Mouse (Mus musculus): ENCODE data around the gene Hoxd3. TPM values are rescaled to one million over a fixed set of nuclear protein-coding genes. Genes with fewer than 3 reads are reported as not detected.
A peak's percentile ranks its signal among the peaks of the same experiment; 100 is the strongest.

Gene Hoxd3
- polyA plus RNA-seq, 1 experiment from 2014 or later: 1.3 TPM

GRCm38 (mm10) chr2:74750731-74751250 lies 39.1 kb downstream of the Hoxd3 start:
- H3K4me3 ChIP-seq (ENCODE audit: low read depth, low read length): no peak overlapping the region
- 41% methylated on average over 5 of the region's 5 CpGs for WGBS
- no peaks in the 10 kb centered on the region for H3K9me3 ChIP-seq (ENCODE audit: control insufficient read depth, low read length)
- DNase-seq (ENCODE audit: low spot score) (no peak), ATAC-seq (ENCODE audit: low FRiP score, low TSS enrichment) (no peak)
- H3K4me1 ChIP-seq (replicated peaks; ENCODE audit: control insufficient read depth, insufficient read depth): no peaks in the 10 kb centered on the region; the same call in 1 of the 2 replicates
- H3K36me3 ChIP-seq (ENCODE audit: control insufficient read depth, insufficient read depth, low read length): no peaks in the 10 kb centered on the region
- H3K4me2 ChIP-seq (replicated peaks; ENCODE audit: low read depth): no peak overlapping the region
- peaks cover 48% of the 10 kb centered on the region for H3K27me3 ChIP-seq (ENCODE audit: control insufficient read depth, insufficient read depth, low read length)
- H3K27ac ChIP-seq (replicated peaks): no peak overlapping the region
- TF ChIP-seq EP300 (optimal IDR thresholded peaks at IDR 0.05) (no peak), CTCF (IDR thresholded peaks at IDR 0.05; ENCODE audit: low read depth) (no peak)
- no peak overlapping the region for H3K9ac ChIP-seq (ENCODE audit: low read length)

- Histone ChIP-seq H3K27me3 (ENCODE audit: control insufficient read depth, insufficient read depth, low read length) (peaks cover 42% of the 10 kb centered on the region), H3K4me1 (replicated peaks; ENCODE audit: control insufficient read depth, insufficient read depth) (no peaks in the 10 kb centered on the region; the same call in 1 of the 2 replicates), H3K4me2 (replicated peaks; ENCODE audit: low read depth) (no peak overlapping the region), H3K9me3 (ENCODE audit: control insufficient read depth, low read length) (no peaks in the 10 kb centered on the region), H3K27ac (replicated peaks) (no peak overlapping the region), H3K9ac (ENCODE audit: low read length) (no peak overlapping the region), H3K36me3 (ENCODE audit: control insufficient read depth, insufficient read depth, low read length) (no peaks in the 10 kb centered on the region), H3K4me3 (ENCODE audit: low read depth, low read length) (no peak overlapping the region)
- no peak for TF ChIP-seq CTCF (IDR thresholded peaks at IDR 0.05; ENCODE audit: low read depth)
- TF ChIP-seq EP300 (optimal IDR thresholded peaks at IDR 0.05): no peak
- DNase-seq (ENCODE audit: low spot score) (no peak), ATAC-seq (ENCODE audit: low FRiP score, low TSS enrichment) (no peak)
- 90% methylated on average over 1 of the region's 1 CpGs for WGBS
Measured at GRCm38 (mm10) chr2:74751861-74752260, 40.1 kb downstream of the Hoxd3 start.

- Histone ChIP-seq H3K4me1 (replicated peaks; ENCODE audit: control insufficient read depth, insufficient read depth) (no peaks in the 10 kb centered on the region; the same call in 1 of the 2 replicates), H3K36me3 (ENCODE audit: control insufficient read depth, insufficient read depth, low read length) (no peaks in the 10 kb centered on the region), H3K4me3 (ENCODE audit: low read depth, low read length) (peak overlapping the region; percentile 29), H3K27me3 (ENCODE audit: control insufficient read depth, insufficient read depth, low read length) (peaks cover 37% of the 10 kb centered on the region), H3K9me3 (ENCODE audit: control insufficient read depth, low read length) (no peaks in the 10 kb centered on the region), H3K9ac (ENCODE audit: low read length) (no peak overlapping the region), H3K4me2 (replicated peaks; ENCODE audit: low read depth) (peak overlapping the region; percentile 46), H3K27ac (replicated peaks) (no peak overlapping the region)
- DNase-seq (ENCODE audit: low spot score) (no peak), ATAC-seq (ENCODE audit: low FRiP score, low TSS enrichment) (no peak)
- no peak for TF ChIP-seq EP300 (optimal IDR thresholded peaks at IDR 0.05)
- TF ChIP-seq CTCF (IDR thresholded peaks at IDR 0.05; ENCODE audit: low read depth): no peak
- 5% methylated on average over 45 of the region's 45 CpGs for WGBS
Measured at GRCm38 (mm10) chr2:74752431-74753174, 40.9 kb downstream of the Hoxd3 start.

- no peak overlapping the region for H3K9ac ChIP-seq (ENCODE audit: low read length)
- peaks cover 36% of the 10 kb centered on the region for H3K27me3 ChIP-seq (ENCODE audit: control insufficient read depth, insufficient read depth, low read length)
- H3K27ac ChIP-seq (replicated peaks): no peak overlapping the region
- H3K36me3 ChIP-seq (ENCODE audit: control insufficient read depth, insufficient read depth, low read length): no peaks in the 10 kb centered on the region
- ATAC-seq (ENCODE audit: low FRiP score, low TSS enrichment) (peak; percentile 40; the same call in 1 of the 2 replicates), DNase-seq (ENCODE audit: low spot score) (no peak)
- H3K9me3 ChIP-seq (ENCODE audit: control insufficient read depth, low read length): no peaks in the 10 kb centered on the region
- H3K4me1 ChIP-seq (replicated peaks; ENCODE audit: control insufficient read depth, insufficient read depth): no peaks in the 10 kb centered on the region; the same call in 1 of the 2 replicates
- WGBS: 4% methylated on average over 15 of the region's 25 CpGs
- peak overlapping the region; percentile 29 for H3K4me3 ChIP-seq (ENCODE audit: low read depth, low read length)
- H3K4me2 ChIP-seq (replicated peaks; ENCODE audit: low read depth): peak overlapping the region; percentile 46
- TF ChIP-seq EP300 (optimal IDR thresholded peaks at IDR 0.05) (no peak), CTCF (IDR thresholded peaks at IDR 0.05; ENCODE audit: low read depth) (no peak)
Measured at GRCm38 (mm10) chr2:74753175-74753523, 41.4 kb downstream of the Hoxd3 start.

GRCm38 (mm10) chr2:74753711-74754110 lies 42.0 kb downstream of the Hoxd3 start:
- no peak for DNase-seq (ENCODE audit: low spot score)
- H3K9ac ChIP-seq (ENCODE audit: low read length): no peak overlapping the region
- no peaks in the 10 kb centered on the region; the same call in 1 of the 2 replicates for H3K4me1 ChIP-seq (replicated peaks; ENCODE audit: control insufficient read depth, insufficient read depth)
- no peak for ATAC-seq (ENCODE audit: low FRiP score, low TSS enrichment)
- H3K4me3 ChIP-seq (ENCODE audit: low read depth, low read length): no peak overlapping the region
- TF ChIP-seq EP300 (optimal IDR thresholded peaks at IDR 0.05): no peak
- no peak for TF ChIP-seq CTCF (IDR thresholded peaks at IDR 0.05; ENCODE audit: low read depth)
- H3K27me3 ChIP-seq (ENCODE audit: control insufficient read depth, insufficient read depth, low read length): peaks cover 31% of the 10 kb centered on the region
- H3K36me3 ChIP-seq (ENCODE audit: control insufficient read depth, insufficient read depth, low read length): no peaks in the 10 kb centered on the region
- WGBS: 36% methylated on average over 5 of the region's 5 CpGs
- H3K9me3 ChIP-seq (ENCODE audit: control insufficient read depth, low read length): no peaks in the 10 kb centered on the region
- no peak overlapping the region for H3K4me2 ChIP-seq (replicated peaks; ENCODE audit: low read depth)
- no peak overlapping the region for H3K27ac ChIP-seq (replicated peaks)

GRCm38 (mm10) chr2:74760146-74760545 lies 48.4 kb downstream of the Hoxd3 start:
- 0% methylated on average over 1 of the region's 1 CpGs for WGBS
- Histone ChIP-seq H3K27me3 (ENCODE audit: control insufficient read depth, insufficient read depth, low read length) (peaks cover 20% of the 10 kb centered on the region), H3K4me3 (ENCODE audit: low read depth, low read length) (no peak overlapping the region), H3K27ac (replicated peaks) (no peak overlapping the region), H3K4me2 (replicated peaks; ENCODE audit: low read depth) (no peak overlapping the region), H3K4me1 (replicated peaks; ENCODE audit: control insufficient read depth, insufficient read depth) (no peaks in the 10 kb centered on the region), H3K9me3 (ENCODE audit: control insufficient read depth, low read length) (no peaks in the 10 kb centered on the region), H3K36me3 (ENCODE audit: control insufficient read depth, insufficient read depth, low read length) (no peaks in the 10 kb centered on the region), H3K9ac (ENCODE audit: low read length) (no peak overlapping the region)
- ATAC-seq (ENCODE audit: low FRiP score, low TSS enrichment) (no peak), DNase-seq (ENCODE audit: low spot score) (no peak)
- no peak for TF ChIP-seq EP300 (optimal IDR thresholded peaks at IDR 0.05)
- TF ChIP-seq CTCF (IDR thresholded peaks at IDR 0.05; ENCODE audit: low read depth): no peak

All from stomach, postnatal 0 days (tissue).